Mouse (Mus musculus) gastrocnemius, postnatal 10 days (tissue): Measurements from ENCODE around the gene Nppa. TPM values are rescaled to one million over a fixed set of nuclear protein-coding genes. Genes with fewer than 3 reads are reported as not detected.
"Not testable (repeated sequence)": the region's sequence is repeated elsewhere in the genome, so short reads cannot be mapped to it uniquely, and the experiment has no call there.

Source experiments
- DNase-seq: peaks from one replicate; pipeline ENCODE4 v3.0.0; 2021; ENCODE audit warnings: mixed read lengths
- total RNA-seq, 2 experiments: library from RNA; stranded (reverse); gene quantifications; 2 replicates each; pipeline ENCODE4 v1.2.3; 2021

The Nppa gene
- total RNA-seq, 2 experiments from 2014 or later = not detected

GRCm38 (mm10) chr4:148011332-148011731 is 10.8 kb downstream of the Nppa start:
- DNase-seq = no peak

DNA sequence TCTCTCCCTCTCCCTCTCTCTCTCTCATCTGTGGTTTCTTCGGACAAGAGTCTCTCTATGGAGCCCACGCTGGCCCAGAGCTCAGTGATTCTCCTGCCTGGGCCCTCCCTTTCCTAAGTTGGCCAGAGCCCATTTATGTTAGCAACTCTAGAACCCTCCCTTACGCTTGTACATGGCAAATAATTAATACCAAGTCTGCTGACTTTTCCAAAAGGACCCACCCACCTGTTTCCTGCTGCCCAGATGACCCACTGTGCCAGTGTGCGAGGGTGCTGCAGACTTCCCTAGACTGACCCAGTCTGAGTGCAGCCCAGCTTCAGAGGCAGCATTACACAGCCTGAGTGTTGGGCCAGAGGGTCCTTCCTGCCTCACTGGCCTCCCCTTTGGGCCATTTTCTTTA is 11.7 kb downstream of the Nppa start:
- DNase-seq = no peak

DNA sequence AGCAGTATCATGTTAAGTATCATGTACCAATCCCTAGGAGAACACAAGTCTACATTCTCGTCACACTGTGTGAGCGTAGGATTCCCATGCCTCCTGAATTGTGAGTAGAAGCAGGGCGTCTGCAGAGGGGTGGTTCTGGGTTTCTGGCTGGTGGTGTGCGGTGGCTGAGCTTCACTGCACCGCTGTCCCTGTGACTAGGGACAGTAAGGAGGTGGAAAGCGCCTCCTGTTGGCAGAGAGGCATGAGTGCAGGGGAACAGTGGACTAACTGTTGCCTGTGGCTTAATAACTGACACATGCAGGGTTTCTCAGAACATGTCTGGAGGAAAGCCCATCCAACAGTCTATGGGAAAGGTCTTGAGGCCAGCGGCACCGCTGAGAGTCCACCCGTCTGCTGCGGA is 14.9 kb downstream of the Nppa start:
- DNase-seq = no peak

DNA sequence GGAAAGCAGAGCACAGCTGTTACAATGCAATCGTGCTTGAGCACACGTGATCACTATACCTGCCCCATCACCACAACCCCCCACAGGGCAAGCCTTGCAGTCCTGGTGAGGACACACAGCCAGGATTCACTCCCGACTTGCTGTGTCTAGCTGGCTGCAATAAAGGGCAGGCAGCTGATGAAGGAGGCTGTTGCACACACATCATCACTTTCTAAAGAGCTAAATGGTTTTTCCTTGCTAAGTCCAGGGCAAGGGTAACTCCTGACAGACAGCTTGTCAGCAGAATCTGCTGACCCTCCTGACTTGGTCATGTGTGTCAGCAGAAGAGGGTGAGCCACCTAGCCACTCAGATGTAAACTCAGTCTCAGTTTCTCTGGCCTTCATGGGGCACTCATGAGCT is 16.5 kb downstream of the Nppa start:
- no peak for DNase-seq

GRCm38 (mm10) chr4:148018410-148018809 is 17.9 kb downstream of the Nppa start:
- no peak for DNase-seq

- DNase-seq = no peak
Measured at GRCm38 (mm10) chr4:148024003-148024402, 23.5 kb downstream of the Nppa start.

- no peak for DNase-seq
Measured at GRCm38 (mm10) chr4:148029297-148029696, 28.8 kb downstream of the Nppa start.

DNA sequence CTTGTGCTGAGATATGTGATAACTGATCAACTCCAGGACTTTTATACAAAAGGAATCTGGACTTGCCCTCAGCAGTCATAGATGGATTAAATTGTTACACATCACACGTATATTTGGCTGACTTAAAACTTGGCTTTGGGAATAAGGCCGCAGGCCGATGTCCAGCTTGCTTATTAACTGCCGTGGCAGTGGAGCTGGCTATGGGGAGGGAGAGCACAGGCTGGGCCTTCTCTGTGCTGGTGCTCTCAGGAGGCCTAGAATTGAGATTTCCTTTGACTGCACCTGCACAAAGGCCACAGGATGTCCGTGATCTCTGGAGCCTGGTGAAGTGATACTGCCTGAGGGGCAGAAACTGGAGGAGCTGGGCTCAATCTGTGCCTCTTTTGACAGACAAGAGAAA is 30.0 kb downstream of the Nppa start:
- DNase-seq = no peak

GRCm38 (mm10) chr4:148033858-148034410 is 33.4 kb downstream of the Nppa start:
- no peak for DNase-seq

DNA sequence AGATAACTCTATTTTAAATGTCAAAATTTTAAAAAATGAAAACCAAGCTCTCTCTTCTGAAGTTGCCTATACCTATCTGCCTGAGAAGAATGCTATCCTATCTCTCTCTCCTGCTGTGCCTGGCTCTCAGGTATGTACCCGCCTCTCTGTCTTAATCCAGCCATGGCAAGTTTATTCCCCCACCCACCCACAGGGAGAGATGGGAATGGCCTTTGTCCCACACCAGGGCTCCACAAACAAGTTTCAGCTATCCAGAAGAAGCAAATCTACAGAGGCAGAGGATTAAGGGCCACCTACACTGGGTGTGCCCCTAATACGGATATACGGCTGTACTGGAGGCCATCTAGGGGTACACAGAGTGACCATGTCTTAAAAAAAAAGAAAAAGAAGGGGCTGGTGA is 34.9 kb downstream of the Nppa start:
- no peak for DNase-seq

GRCm38 (mm10) chr4:148038079-148038599 is 37.6 kb downstream of the Nppa start:
- no peak for DNase-seq

DNA sequence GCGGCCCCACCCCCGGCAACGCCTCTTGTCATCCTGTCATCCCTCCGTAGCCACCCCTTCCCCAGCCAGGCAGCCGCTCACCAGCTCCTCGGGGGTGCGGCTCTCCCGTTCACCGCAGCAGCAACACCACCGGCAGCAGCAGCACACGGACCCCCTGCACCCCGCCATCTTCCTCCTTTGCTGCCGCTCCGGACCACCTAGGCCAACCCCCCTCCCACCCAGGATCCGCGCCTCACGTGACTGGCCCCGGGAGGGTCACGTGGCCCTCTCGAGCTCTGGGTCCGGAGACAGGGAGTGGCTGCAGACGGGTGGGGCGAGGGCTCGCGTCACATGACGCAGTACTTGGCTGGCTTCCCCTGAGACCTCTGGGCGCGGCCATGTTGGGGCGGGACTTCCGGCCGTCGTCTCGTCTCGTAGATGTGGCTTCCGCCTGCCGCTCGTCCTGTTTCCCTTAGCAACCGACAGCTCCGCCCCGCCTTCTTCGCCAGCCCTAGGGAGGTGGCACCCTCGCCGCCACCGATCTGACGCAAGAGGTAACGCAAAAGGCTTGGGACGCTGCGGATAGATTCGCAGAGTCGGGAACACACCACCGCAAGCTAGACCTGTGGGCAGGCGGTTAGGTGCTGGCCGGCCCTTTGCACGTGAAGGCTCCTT is 38.2 kb downstream of the Nppa start, which contains the start of the genes Clcn6 and Mthfr:
Clcn6 (minus strand) TSS at position 222 of the 654 bp plus-strand sequence.
Mthfr (plus strand) TSS at position 478 of the 654 bp plus-strand sequence.
- peak; percentile 100 for DNase-seq

DNA sequence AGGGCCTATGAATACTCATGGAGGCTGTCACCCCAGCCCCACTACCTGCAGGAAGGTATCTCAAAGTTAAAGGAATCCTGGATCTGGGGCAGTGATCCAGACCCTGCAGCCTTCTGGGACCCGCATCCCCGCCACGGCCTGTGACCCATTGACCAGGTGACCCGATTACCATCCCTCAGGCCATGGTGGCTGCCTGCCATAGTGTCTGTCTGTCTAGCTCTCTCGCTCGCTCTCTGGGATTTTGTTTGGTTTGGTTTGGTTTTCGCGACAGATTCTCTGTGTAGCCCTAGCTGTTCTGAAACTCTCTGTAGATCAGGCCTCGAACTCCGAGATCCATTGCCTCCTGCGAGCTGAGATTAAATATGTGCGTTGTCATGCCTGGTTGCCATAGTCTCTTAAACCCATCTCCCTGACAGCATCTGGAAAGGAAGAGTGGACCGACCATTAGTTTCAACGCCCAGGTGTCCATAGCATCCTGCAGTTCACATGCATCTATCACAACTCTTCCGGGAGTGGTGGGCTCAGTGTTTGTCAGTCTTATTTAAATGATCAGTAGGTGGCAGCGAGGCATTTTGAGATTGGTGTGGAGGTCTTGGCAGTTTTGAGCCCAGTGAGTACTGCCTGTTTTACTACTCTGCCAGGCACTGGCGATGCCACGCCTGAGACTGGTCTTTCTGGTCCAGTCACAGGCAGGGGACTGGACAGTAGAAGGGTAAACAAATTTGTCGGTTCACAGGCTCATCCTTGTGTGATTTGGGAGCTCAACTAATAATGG is 38.9 kb downstream of the Nppa start:
- DNase-seq = peak; percentile 49

DNA sequence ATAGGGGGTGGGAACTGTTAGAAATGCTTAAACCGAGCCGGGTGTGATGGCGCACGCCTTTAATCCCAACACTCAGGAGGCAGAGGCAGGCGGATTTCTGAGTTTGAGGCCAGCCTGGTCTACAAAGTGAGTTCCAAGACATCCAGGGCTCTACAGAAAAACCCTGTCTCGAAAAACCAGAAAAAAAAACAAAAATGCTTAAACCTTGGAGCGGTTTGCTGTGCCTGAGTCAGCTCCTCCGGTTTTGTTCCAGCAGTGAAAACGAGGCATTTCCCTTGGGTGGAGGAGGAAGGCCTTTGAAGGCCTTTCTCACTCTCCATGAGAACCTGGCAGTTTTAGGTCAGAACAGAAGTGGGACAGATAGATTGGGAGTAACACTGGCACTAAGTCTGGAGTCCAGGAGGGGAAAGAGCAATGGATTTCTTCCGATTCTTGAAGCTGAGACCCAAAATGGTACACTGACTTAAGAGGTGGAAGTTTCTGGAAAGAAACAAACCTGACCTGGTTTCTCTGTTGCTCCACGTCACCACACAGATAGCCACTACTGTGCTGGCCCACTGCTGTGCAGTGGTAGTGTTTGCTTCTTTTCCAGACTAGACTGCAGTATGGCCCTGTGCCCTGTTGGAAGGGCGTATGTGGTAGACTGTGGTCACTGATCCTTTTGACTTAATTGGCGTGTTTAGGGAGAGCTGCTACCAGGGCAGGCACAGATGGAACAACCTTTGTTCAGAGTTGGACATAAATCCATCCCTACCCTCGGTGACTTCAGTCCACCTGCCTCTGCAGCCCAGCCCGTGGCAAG is 39.7 kb downstream of the Nppa start:
- DNase-seq = peak; percentile 40

- peak; percentile 69 for DNase-seq
Measured at GRCm38 (mm10) chr4:148040933-148041610, 40.5 kb downstream of the Nppa start.

DNA sequence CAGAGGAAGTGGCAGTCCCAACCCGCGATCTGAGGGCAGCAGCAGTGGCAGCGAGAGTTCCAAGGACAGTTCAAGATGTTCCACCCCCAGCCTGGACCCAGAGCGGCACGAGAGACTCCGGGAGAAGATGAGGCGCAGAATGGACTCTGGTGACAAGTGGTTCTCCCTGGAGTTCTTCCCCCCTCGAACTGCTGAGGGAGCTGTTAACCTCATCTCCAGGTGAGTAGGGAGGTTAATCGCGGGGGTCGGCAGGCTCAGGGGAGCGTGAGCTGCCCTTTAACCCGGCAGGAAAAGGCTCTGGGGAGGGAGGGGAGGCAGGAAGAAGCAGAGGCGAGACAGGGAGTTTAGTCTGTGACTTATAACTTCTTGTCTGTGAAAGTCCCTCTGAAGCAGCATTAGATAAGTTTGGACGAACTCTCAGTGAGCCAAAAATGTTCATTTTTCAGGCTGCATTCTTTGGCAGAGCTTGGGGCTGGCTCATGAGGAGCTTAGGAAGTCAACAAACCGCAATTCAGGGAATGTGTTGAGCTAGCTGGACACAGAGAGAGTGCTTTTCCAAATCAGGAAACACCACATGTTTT is 41.2 kb downstream of the Nppa start:
- peak; percentile 41 for DNase-seq

DNA sequence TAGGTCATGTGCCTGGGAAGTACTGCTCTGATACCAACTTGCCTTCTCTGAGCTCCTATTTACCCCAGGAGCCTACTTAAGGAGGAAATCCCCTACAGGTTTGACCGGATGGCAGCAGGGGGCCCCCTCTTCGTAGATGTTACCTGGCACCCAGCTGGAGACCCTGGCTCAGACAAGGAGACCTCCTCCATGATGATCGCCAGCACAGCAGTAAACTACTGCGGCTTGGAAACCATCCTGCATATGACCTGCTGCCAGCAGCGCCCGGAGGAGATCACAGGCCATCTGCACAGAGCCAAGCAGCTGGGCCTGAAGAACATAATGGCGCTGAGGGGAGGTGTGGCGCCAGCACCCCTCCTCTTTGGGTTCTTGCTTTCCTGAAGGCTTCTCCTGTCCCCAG is 42.8 kb downstream of the Nppa start:
- not testable (repeated sequence) for DNase-seq

DNA sequence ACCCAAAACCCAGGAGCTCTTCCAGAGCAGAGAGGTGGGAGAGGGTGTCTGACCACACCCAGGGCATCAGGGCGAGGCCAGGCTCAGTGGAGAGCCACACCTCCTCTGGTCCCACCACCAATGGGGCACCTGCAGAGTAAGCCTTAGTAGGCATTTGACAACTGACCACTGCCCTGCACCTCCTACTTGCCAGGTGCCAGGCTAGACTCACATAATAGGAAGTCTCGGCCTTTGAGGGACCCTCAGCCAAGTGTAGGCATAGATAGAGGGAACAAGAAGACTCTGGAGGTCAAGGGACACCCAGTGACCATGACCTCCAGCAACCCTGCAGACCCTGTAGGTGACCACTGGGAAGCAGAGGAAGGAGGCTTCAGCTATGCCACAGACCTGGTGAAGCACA is 43.6 kb downstream of the Nppa start:
- DNase-seq = no peak

DNA sequence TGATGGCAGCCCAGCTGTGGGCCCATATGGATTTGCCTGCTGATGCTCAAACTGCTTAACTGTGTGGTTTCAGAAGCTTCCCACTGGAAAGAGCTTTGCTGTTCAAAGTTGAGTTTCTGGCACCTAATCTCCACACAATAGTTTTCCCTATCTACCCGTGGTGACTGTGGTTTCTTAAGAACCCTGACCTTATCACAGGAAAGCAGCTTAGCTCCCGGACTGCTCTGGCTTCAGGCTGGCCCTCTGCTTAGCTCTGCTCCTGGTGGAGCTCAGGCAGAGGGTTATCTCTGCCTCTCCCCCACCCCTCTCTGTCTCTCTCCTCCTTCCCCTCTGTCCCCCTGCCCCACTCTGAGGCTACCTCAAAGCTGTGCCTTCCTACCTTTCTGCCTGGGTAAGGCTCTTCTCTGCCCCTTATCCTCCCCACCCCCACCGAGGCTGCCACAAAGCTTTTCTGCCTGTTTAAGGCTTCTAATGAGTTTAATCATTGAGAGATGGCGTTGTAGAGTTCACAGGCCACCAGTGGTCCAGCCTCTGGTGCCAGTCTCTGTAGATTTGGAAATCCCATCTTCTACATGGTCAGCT is 46.0 kb downstream of the Nppa start:
- DNase-seq = no peak

DNA sequence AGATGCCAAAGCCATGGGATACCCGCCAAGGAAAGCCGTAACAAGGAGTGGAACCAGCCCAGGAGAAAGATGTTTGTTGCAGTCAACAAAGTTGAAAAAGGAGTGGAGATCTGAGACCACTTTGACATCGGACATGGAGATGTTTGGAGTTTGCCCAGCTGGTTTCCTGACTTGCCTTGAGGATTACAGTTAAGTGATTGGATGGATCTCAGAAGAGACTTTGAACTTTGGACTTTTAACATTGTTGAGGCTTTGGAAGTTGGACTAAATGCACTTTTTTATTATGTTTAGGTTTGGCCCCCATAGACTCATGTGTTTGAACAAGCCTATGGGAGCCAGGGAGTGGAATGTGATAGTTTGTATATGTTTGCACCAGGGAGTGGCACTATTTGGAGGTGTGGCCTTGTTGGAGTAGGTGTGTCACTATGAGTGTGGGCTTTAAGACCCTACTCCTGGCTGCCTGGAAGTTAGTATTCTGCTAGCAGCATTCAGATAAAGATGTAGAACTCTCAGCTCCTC is 49.9 kb downstream of the Nppa start:
- DNase-seq = not testable (repeated sequence)
